Mouse (Mus musculus) ES-Bruce4 (cell line): ENCODE measurements at regions not wholly inside any gene's neighbourhood (a gene's known extent, or its start where the extent isn't known, plus 50 kb on each side); places are given as distances from the start of the nearest gene placed in this dataset.

Source experiments
- H3K27ac ChIP-seq: 2 replicates; pipeline ENCODE4 v1.5.1; 2012; ENCODE audit warnings: low read length, inconsistent platforms; ENCODE audit not compliant: insufficient read depth
- H3K27me3 ChIP-seq: 2 replicates; pipeline ENCODE4 v1.6.1; 2012; ENCODE audit warnings: mild to moderate bottlenecking, low read length, inconsistent platforms; ENCODE audit not compliant: control insufficient read depth, poor library complexity, insufficient read depth, severe bottlenecking
- H3K36me3 ChIP-seq: 2 replicates; pipeline ENCODE4 v1.6.1; 2012; ENCODE audit warnings: inconsistent platforms, mild to moderate bottlenecking, low read length, moderate library complexity; ENCODE audit not compliant: control insufficient read depth, poor library complexity, insufficient read depth, severe bottlenecking
- H3K4me1 ChIP-seq: one replicate; pipeline ENCODE4 v1.8.1; 2011; ENCODE audit warnings: low read length; ENCODE audit not compliant: control insufficient read depth, insufficient read depth
- H3K4me3 ChIP-seq: 2 replicates; pipeline ENCODE4 v1.5.1; 2011; ENCODE audit warnings: low read depth, mild to moderate bottlenecking, low read length
- H3K9ac ChIP-seq: 2 replicates; pipeline ENCODE4 v1.6.1; 2012; ENCODE audit warnings: low read depth, mild to moderate bottlenecking, inconsistent platforms; ENCODE audit not compliant: poor library complexity, severe bottlenecking
- H3K9me3 ChIP-seq: replicated peaks from 2 replicates; pipeline ENCODE4 v1.6.1; 2012; ENCODE audit warnings: mild to moderate bottlenecking, low read length, inconsistent platforms; ENCODE audit not compliant: control insufficient read depth, poor library complexity, insufficient read depth, severe bottlenecking
- CTCF ChIP-seq: IDR thresholded peaks from one replicate; pipeline ENCODE4 v1.8.1; 2011; ENCODE audit warnings: low read depth, low read length
- EP300 ChIP-seq: IDR thresholded peaks from 2 replicates; pipeline ENCODE4 v1.6.1; 2011; ENCODE audit warnings: low read depth, low read length; ENCODE audit not compliant: insufficient read depth
- POLR2A ChIP-seq: IDR thresholded peaks from one replicate; pipeline ENCODE4 v1.8.1; 2011; ENCODE audit warnings: low read length; ENCODE audit not compliant: insufficient read depth

- Histone ChIP-seq H3K4me3 (no peak overlapping the region), H3K4me1 (no peaks in the 10 kb centered on the region), H3K27ac (no peak overlapping the region), H3K9me3 (no peaks in the 10 kb centered on the region), H3K9ac (no peak overlapping the region), H3K27me3 (no peaks in the 10 kb centered on the region), H3K36me3 (no peaks in the 10 kb centered on the region)
- no peak for TF ChIP-seq CTCF
- no peak for TF ChIP-seq POLR2A
- TF ChIP-seq EP300, result no peak
Observed at GRCm38 (mm10) chr12:16131740-16132077, 315.0 kb upstream of the Trib2 start.

DNA sequence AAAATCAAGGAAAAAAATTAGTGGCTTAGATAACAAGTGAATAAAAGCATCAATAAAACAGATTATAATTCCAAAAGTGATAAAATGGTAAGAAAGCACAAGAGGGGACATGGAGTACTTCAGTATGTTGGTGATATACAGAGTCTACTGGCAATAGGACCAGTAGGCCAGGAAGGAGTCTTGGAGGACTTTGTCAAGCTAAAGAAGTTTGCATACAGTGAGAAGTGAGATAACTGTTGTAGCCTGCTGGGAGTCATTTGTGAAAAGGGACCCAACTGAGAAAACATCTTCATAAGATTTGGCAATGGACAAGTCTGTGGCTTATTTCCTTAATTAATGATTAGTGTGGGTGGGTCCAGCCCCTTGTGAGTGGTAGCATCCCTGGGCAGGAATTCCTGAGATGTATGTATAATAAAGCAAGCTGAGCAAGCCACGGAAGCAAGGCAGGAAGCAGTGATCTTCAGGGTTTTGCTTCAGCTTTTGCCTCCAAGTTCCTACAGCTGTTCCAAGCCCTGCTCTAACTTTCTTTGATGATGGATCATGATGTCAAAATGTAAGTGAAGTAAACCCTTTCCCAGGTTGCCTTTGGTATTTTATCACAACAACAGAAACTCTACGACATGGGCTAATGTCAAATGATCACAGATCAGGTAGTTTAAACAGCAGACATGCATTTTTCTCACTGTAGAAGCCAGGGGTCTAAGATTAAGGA lies 314.5 kb upstream of the Trib2 start:
- no peaks in the 10 kb centered on the region for H3K27me3 ChIP-seq
- no peak overlapping the region for H3K4me3 ChIP-seq
- TF ChIP-seq CTCF, result no peak
- no peak for TF ChIP-seq POLR2A
- no peak for TF ChIP-seq EP300
- H3K9ac ChIP-seq, result no peak overlapping the region
- H3K36me3 ChIP-seq, result no peaks in the 10 kb centered on the region
- no peak overlapping the region for H3K27ac ChIP-seq
- no peaks in the 10 kb centered on the region for H3K9me3 ChIP-seq
- no peaks in the 10 kb centered on the region for H3K4me1 ChIP-seq

DNA sequence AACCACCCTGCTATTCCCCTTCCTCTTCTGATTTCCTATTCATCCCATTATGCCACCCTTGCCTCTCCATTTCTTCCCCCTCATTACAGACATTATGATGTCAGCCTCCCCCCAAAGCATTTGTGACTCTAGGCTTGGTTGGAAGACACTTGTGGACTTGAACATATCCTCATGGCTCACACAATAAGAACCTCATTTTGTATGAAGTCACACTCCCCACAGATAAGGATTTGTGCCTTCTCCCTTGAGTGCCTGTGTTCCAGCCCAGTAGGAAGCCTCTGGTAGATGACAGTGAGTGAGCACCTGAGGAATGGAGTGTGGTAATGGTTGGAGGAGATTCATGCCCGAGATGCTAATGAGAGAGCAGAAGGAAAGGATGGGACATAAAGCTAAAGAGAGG lies 313.9 kb upstream of the Trib2 start:
- Histone ChIP-seq H3K27ac (no peak overlapping the region), H3K36me3 (no peaks in the 10 kb centered on the region), H3K27me3 (no peaks in the 10 kb centered on the region), H3K9ac (no peak overlapping the region), H3K4me1 (no peaks in the 10 kb centered on the region), H3K9me3 (no peaks in the 10 kb centered on the region), H3K4me3 (no peak overlapping the region)
- no peak for TF ChIP-seq EP300
- TF ChIP-seq POLR2A, result no peak
- no peak for TF ChIP-seq CTCF

DNA sequence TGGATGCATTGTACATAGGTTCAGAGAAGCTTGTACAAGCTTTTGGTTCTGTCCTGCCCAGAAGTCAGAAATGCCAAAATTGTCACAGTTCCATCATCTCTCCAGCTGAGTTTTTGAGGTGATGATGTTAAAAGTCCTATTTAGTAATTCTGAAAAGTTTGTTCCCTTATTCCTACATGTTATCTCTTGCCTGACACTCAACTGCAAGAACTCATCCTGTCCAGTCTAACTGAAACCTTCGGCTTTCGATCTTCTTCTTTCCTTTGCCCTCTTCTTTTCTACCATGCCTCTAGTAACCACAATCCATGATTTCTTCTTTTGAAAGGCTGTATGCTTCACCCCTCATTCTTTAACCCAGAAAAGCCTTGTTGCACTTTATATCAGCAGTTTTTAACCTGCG lies 313.2 kb upstream of the Trib2 start:
- no peak overlapping the region for H3K27ac ChIP-seq
- H3K9ac ChIP-seq, result no peak overlapping the region
- no peak overlapping the region for H3K4me3 ChIP-seq
- no peaks in the 10 kb centered on the region for H3K36me3 ChIP-seq
- TF ChIP-seq EP300 (no peak), POLR2A (no peak), CTCF (no peak)
- no peaks in the 10 kb centered on the region for H3K9me3 ChIP-seq
- no peaks in the 10 kb centered on the region for H3K4me1 ChIP-seq
- no peaks in the 10 kb centered on the region for H3K27me3 ChIP-seq

DNA sequence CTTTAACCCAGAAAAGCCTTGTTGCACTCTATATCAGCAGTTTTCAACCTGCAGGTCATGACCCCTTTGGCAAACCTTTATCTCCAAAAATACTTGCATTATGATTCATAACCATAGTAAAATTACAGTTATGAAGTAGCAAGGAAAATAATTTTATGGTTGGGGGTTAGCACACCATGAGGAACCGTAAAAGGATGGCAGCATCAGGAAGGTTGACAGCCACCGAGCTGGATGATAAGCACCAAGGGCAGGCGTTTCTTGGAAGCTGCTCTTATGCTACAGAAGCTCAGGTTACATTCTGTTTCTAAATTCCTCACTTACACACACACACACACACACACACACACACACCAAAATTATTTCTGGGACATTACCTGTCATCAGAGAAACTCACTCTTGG lies 312.5 kb upstream of the Trib2 start:
- H3K9ac ChIP-seq, result no peak overlapping the region
- H3K36me3 ChIP-seq, result no peaks in the 10 kb centered on the region
- no peaks in the 10 kb centered on the region for H3K9me3 ChIP-seq
- H3K27ac ChIP-seq, result no peak overlapping the region
- H3K4me1 ChIP-seq, result no peaks in the 10 kb centered on the region
- TF ChIP-seq POLR2A (no peak), EP300 (no peak), CTCF (no peak)
- no peak overlapping the region for H3K4me3 ChIP-seq
- no peaks in the 10 kb centered on the region for H3K27me3 ChIP-seq

GRCm38 (mm10) chr12:16124906-16125305 lies 308.2 kb upstream of the Trib2 start:
- no peaks in the 10 kb centered on the region for H3K27me3 ChIP-seq
- H3K4me3 ChIP-seq, result no peak overlapping the region
- no peaks in the 10 kb centered on the region for H3K9me3 ChIP-seq
- H3K4me1 ChIP-seq, result no peaks in the 10 kb centered on the region
- no peaks in the 10 kb centered on the region for H3K36me3 ChIP-seq
- H3K27ac ChIP-seq, result no peak overlapping the region
- TF ChIP-seq POLR2A (no peak), EP300 (no peak), CTCF (no peak)
- no peak overlapping the region for H3K9ac ChIP-seq
